Mouse (Mus musculus) c-Kit-positive CD71-positive TER-119-negative erythroid progenitor cells, embryonic 14.5 days (primary cell): ENCODE measurements around the gene Rbck1.
"Not testable (repeated sequence)": the region's sequence is repeated elsewhere in the genome, so short reads cannot be mapped to it uniquely, and the experiment has no call there.

Source experiments
- DNase-seq: peaks from one replicate; pipeline ENCODE4 v3.0.0-alpha.2; 2013; ENCODE audit warnings: low read depth

The Rbck1 gene

GRCm38 (mm10) chr2:152294541-152294940 lies 37.9 kb downstream of the Rbck1 start:
- no peak for DNase-seq

DNA sequence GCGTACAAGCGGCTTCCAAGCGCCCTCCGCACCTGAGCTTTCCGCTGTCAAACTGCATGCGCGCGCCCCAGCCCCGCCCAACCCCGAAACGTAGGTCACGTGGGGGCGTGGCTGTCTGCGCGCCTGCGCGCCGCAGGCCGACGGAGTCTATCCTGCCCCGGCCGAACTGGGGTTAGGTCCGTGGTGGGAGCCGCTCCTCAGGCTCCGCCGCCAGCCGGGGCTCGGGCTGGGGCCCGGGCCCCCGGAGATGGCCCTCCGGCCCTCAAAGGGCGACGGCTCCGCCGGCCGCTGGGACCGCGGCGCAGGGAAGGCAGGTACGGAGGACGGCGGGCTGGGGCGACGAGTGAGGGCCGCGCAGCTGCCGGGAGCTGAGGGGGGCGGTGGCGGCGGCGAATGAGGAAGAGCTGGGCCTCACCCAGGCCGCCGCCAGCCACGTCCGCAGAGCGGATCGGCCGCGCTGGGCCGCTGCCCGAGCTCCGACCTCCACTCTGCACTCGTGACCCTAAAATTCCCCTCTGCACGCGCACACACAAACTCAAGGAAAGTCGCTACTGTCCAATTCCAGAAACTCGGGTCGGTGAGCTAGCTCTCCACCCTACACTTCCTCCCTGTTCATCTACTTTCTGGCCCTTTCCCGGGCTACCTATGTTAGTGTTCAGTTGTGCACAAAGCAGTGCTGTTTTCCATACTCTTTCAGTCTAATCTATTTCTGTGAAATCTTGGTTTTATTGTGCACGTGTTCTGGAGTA lies 38.6 kb downstream of the Rbck1 start, which contains the start of gene Tbc1d20:
TSS of gene Tbc1d20 (plus strand) at position 102 of the 749 bp plus-strand sequence.
- peak; percentile 81 for DNase-seq

- no peak for DNase-seq
These were observed 39.2 kb downstream of the Rbck1 start for GRCm38 (mm10) chr2:152293179-152293726.

DNA sequence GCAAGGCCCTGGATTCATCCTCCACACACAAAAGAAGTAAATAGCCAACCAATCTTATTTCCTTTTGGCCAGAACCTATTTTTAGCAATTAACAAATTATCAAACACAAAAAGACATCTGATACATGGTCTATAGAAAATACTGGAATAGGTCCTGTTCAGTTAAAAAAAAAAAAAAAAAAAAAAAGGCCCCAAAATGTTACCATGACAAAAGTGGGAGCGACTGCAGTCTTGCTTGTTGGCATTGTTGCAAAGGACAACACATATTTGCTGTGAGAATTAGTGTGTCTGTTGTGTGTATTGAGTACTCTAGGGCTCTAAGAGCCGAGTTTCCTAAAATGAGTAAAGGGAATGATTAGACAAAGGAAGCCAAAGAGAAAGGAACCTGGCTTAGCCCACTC lies 40.0 kb downstream of the Rbck1 start:
- DNase-seq = no peak

DNA sequence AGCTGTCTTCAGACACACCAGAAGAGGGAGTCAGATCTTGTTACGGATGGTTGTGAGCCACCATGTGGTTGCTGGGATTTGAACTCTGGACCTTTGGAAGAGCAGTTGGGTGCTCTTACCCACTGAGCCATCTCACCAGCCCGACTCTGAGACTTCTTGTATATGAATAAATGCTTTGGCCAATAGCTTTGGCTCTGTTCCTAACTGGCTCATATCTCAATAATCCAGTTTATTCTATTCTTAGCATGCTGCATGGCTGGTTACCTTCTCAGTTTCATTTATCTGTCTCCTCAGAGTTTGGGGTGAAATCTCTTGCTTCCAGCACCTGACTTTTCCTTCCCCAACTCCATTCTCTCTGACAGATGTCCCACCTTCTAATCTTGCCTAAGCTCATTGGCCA lies 42.8 kb downstream of the Rbck1 start:
- DNase-seq = not testable (repeated sequence)

DNA sequence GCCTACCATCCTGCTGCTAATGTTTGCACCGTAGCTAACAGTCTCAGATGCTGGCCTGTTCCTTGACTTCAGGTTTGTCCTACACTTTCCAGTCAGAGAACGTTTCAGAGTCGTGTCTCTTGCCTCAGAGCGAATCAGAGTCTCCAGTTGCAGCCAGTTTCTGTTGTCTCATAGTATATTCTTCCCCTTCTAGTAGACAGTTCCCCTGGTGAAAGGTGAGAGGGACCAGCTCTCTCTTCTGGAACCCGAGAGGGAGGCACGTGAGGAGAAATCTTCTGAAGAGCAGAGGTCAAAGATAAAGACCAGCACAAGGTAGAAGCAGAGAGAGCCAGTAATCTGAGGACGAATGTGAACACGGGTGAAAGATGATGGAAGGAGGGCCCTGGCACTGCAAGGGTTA lies 44.4 kb downstream of the Rbck1 start:
- no peak for DNase-seq

GRCm38 (mm10) chr2:152287560-152287959 lies 44.9 kb downstream of the Rbck1 start:
- DNase-seq = no peak

DNA sequence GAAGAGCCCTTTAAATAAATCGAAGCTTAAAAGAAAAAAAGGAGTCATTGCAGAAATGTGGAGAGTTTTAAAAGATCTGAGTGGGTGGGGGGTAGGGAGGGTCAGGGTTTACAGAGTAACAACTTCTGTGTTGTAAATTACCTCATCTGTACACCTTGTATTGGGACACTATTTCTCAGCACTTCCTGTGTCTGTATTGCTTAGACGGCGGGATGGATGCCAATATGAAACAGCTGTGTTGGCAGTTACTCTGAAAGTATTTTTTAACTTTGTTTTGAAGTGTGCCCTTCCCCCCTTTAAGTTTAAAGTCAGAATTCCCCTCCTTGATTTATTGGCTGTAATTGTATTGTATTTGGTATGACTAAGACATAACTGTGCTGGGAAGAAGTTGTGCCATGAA lies 51.0 kb downstream of the Rbck1 start:
- no peak for DNase-seq

GRCm38 (mm10) chr2:152273639-152274038 lies 58.8 kb downstream of the Rbck1 start:
- no peak for DNase-seq
